Mouse (Mus musculus): Measurements from ENCODE around the gene Tsga10ip.

GRCm38 (mm10) chr19:5444954-5445353 lies 42.6 kb upstream of the Tsga10ip start:
- TF ChIP-seq CTCF (IDR thresholded peaks at IDR 0.05; ENCODE audit: borderline replicate concordance, extremely low read depth, insufficient read depth, insufficient read length) (no peak), POLR2A (IDR thresholded peaks at IDR 0.05; ENCODE audit: borderline replicate concordance, extremely low read depth, insufficient read depth, insufficient read length, poor library complexity, severe bottlenecking) (no peak)

All from brain, embryonic 14.5 days (tissue).